Mouse (Mus musculus): ENCODE results near the gene Myl6b.
"Not testable (repeated sequence)": the region's sequence is repeated elsewhere in the genome, so short reads cannot be mapped to it uniquely, and the experiment has no call there.

The Myl6b gene

GRCm38 (mm10) chr10:128516677-128517076, 18.2 kb upstream of the Myl6b start:
- no peak for DNase-seq (ENCODE audit: low spot score)

DNA sequence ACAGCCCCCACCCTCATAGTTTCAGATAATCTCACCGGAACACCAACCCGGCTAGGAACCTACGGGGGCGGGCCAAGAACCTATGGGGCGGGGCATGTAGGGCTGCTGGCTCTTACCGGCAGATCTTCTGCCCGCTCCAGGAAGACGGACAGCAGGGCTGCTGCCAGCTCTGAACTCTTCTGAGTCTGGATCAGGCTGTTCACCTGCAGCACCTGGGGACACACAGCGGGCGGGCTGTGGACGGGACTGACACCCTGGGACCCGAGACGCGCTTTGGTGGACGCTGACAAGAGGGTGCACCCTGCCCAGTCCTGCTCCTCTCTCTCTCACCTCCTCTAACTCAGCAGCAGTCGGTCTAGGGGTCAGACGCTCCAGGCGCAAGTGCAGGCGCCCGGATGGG, 17.5 kb upstream of the Myl6b start:
- DNase-seq (ENCODE audit: low spot score), result no peak

DNA sequence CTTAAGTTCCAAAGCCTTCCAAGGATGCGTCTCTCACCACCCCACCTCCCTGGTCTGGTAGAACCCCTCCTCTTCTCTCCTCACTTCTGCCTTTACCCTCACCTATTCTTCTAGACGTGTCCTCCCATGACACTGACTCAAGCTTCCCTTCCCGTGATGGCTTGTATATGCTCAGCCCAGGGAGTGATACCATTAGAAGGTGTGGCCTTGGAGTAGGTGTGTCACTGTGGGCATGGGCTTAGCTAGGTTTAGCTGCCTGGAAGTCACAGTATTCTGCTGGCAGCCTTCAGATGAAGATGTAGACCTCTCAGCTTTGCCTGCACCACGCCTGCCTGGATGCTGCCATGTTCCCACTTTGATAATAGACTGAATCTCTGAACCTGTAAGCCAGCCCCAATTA, 16.6 kb upstream of the Myl6b start:
- no peak for DNase-seq (ENCODE audit: low spot score)

DNA sequence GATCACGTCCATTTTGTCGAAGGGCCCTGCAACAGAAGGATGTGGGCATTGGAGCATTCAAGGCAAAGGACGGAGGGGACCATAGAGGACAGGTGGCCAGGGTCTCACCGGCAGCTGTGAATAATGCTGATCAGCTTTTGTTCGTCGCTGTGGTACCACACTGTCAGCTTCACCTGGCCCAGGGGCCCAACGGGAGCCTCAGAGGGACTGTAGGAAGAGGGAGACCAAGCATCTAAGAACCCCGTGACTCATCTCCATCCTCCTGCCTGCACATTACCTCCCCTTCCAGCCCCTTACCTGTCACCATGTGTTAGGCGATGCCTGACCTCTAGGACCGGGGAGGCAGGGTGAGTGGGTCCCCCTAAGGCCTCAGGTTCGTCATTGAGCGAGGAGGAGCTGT, 13.3 kb upstream of the Myl6b start:
- no peak for DNase-seq (ENCODE audit: low spot score)

- no peak for DNase-seq (ENCODE audit: low spot score)
Observed at GRCm38 (mm10) chr10:128511189-128511588, 12.7 kb upstream of the Myl6b start.

GRCm38 (mm10) chr10:128510301-128510700, 11.8 kb upstream of the Myl6b start:
- no peak for DNase-seq (ENCODE audit: low spot score)

DNA sequence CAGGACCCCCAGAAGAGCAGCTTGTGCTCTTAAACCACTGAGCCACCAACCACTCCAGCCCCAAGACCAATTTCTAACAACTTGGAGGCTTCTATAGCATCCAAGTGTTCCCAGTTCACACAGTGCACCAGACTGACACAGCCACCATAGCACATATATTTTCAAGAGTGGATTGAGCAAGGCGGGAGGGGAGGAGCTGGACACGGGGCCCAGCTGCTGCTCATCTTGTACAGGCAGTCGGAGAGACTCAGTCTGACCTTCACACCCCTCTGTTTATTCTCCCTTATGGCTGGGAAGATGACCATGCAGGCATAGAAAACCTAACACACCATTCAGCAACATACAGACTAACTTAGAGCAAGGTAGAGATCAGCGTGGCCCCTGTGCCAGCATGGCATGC, 11.3 kb upstream of the Myl6b start:
- no peak for DNase-seq (ENCODE audit: low spot score)

DNA sequence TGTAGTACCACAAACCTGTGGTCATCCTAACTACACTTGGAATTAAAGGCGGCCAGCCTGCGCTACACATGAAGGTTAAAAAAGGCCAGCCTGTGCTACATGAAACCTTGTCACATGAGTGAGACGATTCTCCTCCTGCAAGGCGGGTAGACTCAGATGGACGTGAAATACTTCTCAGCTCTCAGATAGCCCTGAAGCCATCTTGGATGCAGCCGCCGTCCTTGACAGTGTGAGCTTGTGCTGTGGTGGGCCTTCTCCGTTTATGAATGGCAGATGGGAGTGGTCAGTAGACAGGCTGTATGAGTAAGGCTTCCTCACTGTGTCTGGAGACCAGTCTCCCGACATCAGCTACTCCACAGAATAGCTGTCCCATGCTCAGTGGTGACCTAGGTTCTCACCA, 10.7 kb upstream of the Myl6b start:
- no peak for DNase-seq (ENCODE audit: low spot score)

GRCm38 (mm10) chr10:128508260-128508659, 9.8 kb upstream of the Myl6b start:
- no peak for DNase-seq (ENCODE audit: low spot score)

DNA sequence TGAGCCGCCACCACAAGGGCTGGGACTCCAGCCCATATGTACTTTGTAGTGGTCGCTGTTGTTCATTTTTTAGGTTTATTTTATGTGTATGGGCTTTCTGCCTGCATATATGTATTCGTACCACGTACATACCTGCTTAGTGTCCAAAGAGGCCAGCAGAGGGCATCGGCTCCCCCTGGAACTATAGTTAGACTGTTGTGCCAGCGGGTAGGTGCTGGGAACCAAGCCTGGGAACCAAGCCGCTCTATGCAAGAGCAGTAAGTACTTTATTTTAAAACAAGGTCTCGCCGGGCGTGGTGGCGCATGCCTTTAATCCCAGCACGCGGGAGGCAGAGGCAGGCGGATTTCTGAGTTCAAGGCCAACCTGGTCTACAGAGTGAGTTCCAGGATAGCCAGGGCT, 7.5 kb upstream of the Myl6b start:
- no peak for DNase-seq (ENCODE audit: low spot score)

DNA sequence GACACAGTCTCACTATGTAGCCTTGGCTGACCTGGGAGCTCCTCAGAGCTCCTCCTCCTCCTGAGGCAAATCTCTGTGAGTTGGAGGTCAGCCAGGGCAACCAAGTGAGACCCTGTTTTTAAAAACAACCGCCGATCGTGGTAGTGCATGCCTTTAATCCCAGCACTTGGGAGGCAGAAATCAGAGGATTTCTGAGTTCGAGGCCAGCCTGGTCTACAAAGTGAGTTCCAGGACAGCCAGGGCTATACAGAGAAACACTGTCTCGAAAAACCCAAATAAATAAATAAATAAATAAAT, 6.8 kb upstream of the Myl6b start:
- DNase-seq (ENCODE audit: low spot score), result not testable (repeated sequence)

DNA sequence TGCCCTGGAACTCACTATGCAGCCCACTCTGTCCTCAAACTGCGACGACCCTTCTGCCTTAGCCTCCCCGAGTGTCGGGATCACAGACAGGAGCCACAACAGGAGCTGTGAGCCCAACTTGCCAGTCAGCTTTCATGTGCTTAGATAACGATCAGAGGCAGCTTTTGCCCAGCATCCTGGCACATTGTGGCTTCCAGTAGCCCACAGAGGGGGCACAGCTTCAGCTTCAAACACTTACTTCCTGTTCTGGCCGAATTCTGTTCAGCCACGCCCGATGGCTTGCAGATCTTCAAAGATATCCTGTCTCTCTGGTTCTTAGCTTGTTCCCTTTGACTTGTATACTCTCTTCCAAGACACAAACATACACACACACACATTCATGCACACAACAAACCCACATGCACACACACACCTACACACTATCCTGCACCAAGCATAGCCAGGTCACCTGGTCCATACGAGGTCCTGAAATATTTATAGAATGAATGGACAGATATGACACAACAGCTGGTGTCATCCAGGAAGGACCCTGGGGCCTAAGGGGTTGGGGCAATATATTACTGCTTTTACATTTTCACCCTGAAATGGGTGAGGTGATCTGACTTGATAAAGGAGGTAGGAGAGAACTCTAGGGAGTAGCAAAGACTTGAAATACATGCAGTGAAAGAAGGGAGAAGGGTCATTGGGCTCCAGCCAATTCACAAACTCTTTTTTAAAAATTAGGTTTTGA, 6.3 kb upstream of the Myl6b start:
- DNase-seq (ENCODE audit: low spot score), result peak; percentile 66

DNA sequence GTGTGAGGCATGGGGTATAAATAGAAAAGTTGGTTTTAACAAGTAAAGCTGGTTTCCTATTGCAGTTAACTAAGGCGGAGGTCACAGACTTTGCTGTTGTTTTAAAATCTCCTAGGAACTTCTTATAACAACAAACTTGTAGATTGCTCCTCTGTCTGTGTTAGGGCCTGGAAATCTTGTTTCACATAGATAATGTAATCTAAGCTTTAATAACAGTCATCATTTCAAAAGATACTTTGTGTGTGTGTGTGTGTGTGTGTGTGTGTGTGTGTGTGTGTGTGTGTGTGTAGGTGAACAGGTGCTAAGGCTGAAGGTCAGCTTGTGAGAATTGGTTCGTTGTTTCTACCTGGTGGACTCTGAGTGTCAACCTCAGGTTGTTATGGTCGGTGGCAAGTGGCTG, 5.5 kb upstream of the Myl6b start:
- no peak for DNase-seq (ENCODE audit: low spot score)

GRCm38 (mm10) chr10:128503532-128503931, 5.0 kb upstream of the Myl6b start:
- DNase-seq (ENCODE audit: low spot score), result no peak

- no peak for DNase-seq (ENCODE audit: low spot score)
Observed at GRCm38 (mm10) chr10:128502341-128502740, 3.9 kb upstream of the Myl6b start.

GRCm38 (mm10) chr10:128499116-128499671, 709 bp upstream of the Myl6b start:
- DNase-seq (ENCODE audit: low spot score), result peak; percentile 57

- DNase-seq (ENCODE audit: low spot score), result no peak
Observed at GRCm38 (mm10) chr10:128497134-128497737, 1.2 kb downstream of the Myl6b start.

GRCm38 (mm10) chr10:128496509-128497077, 1.9 kb downstream of the Myl6b start:
- DNase-seq (ENCODE audit: low spot score), result no peak

DNA sequence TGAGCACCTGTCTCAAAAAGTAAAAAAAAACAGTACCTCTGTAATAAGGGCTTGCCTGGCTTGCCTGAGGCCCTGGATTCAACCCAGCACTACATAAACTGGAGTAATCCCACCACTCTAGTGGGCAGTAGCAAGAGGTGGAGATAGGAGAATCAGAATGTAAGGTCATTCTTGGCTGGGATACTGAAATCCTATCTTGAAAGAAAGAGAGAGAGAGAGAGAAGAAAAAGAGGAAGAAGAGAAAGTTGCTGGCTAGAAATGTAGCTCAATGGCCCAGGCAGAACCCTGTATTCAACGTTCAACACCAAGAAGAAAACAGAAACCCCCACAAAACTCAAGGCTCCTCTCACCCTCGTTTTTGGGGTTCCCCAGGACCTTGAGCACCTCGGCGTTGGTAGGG, 2.6 kb downstream of the Myl6b start:
- no peak for DNase-seq (ENCODE audit: low spot score)

- DNase-seq (ENCODE audit: low spot score), result no peak
Observed at GRCm38 (mm10) chr10:128495270-128495669, 3.2 kb downstream of the Myl6b start.

- DNase-seq (ENCODE audit: low spot score), result no peak
Observed at GRCm38 (mm10) chr10:128494667-128495245, 3.7 kb downstream of the Myl6b start.

DNA sequence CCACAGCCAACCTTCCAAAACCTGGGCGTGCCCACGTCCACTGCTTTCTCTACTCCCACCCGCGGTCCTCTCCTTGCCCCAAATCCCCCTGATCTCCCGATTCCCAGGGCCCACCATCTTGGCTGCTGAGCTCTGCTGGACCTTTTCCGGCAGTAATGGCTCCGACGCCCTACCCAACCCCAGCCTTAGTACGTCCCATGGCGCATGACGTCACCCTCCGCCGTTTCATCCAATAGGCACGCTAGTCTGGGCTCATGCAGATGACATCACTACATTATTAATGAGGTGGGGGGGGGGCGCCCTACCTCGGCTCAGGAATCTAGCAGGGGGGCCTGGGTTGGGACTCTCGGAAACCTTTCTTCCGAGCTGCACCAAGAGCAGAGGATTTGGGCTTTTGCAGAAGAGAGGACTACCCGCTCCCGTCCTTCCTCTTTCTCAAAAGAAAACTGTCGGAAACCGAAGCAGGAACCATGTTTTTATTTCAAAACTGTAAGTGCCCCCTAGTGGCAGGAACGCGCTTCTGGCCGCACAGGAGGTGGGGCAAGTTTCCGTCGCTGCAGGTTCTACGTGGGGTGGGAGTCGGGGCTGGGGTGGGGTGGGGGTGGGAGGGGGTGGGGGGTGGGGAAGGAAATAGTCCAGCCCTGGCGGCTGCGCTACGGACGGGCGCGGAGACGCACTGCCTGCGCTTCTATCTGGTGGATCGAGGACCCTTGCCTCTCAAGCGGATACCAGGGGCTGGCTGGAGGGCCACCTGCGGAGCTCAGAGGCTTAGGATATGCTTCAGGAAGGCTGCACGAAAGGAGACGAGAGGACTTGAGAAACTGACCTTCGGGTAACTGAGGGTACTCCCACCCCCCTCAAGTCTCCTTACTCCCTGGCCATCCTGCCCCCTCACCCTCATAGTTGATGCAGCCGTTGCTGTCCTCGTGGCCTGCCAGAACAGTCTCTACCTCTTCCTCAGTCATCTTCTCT, 4.5 kb downstream of the Myl6b start, which contains the start of gene Myl6:
Myl6 (minus strand) TSS at position 451 of the 972 bp plus-strand sequence.
- DNase-seq (ENCODE audit: low spot score), result peak; percentile 99
